Comparison of ENCODE assay signal across 8 mouse cellular contexts in the genomic region with DNA sequence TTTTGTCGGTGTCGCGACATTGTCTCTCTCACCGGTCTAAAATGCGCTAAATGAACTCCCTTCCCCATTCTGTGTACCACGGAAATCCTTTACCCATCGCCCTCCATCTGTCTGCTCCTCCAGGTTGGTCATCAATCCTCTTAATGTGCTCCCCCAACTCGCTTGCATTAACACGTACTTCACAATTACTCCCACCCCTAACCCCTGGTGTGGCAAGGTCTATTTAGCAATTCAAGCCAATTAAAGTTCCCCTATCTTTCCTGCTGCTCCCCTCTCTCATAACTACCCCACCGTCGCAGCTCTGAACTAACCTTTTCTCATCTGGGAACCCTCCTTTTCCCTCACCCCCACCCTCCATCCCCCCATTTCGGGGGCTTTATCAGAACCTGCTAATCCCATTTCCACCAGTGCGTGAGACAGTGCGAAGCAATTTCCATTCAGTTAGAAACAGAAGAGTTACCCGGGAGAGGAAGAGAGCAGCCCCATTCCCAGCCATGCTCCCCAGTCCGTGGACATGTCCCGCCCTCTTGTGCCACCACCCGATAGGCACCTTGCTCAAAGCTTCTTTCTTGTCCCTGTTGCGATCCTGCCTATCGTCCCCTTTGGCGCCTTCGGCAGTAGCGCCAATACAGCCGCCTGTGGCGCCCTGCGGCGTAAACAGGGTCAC. TPM values are rescaled to one million over a fixed set of nuclear protein-coding genes. Genes with fewer than 3 reads are reported as not detected.
A peak's percentile ranks its signal among the peaks of the same experiment; 100 is the strongest.
DNase-seq lines count a peak whose midpoint lies in the region; ATAC-seq and TF ChIP-seq lines count a peak whose summit lies in the region.

No protein-coding gene starts in this region.

- no peak for TF ChIP-seq CTCF in kidney, adult 2 months (conservative IDR thresholded peaks at IDR 0.05; ENCODE audit: insufficient read depth, insufficient read length, low read depth, low read length)
- no peak for TF ChIP-seq CTCF in bone marrow macrophage, adult 2 months (IDR thresholded peaks at IDR 0.05; ENCODE audit: low read depth, low read length)

- H3K36me3 ChIP-seq in kidney, adult 2 months (ENCODE audit: control insufficient read depth, insufficient read depth, low read length): no peaks in the 10 kb centered on the region
- peaks cover 10% of the 10 kb centered on the region; the same call in 1 of the 2 replicates for H3K36me3 ChIP-seq in hindbrain, embryonic 10.5 days

- no peaks in the 10 kb centered on the region for H3K27me3 ChIP-seq in kidney, adult 2 months (replicated peaks; ENCODE audit: control insufficient read depth, insufficient read depth, low read length)
- no peaks in the 10 kb centered on the region for H3K27me3 ChIP-seq in hindbrain, embryonic 10.5 days (ENCODE audit: insufficient read depth, poor library complexity, severe bottlenecking)

- no peak for DNase-seq in kidney, adult 2 months
- no peak for DNase-seq in kidney, adult 8-10 months
- DNase-seq in hindbrain, embryonic 10.5 days (ENCODE audit: low spot score): peak; percentile 4
- DNase-seq in adipocyte (ENCODE audit: low spot score): no peak
- DNase-seq in adrenal gland, adult 8-10 months: no peak
- no peak for DNase-seq in left cerebral cortex, adult 8-10 months (ENCODE audit: low spot score in 2 of 2)

- WGBS in kidney, adult 2 months: 0% methylated on average over 27 of the region's 27 CpGs
- 14% methylated on average over 27 of the region's 27 CpGs for WGBS in hindbrain, embryonic 10.5 days

- H3K27ac ChIP-seq in kidney, adult 2 months (ENCODE audit: insufficient read depth, low read depth, low read length): peak overlapping the region; percentile 76
- H3K27ac ChIP-seq in bone marrow macrophage, adult 2 months (ENCODE audit: insufficient read depth, low read depth, low read length): peak overlapping the region; percentile 76
- peak overlapping the region; percentile 89 for H3K27ac ChIP-seq in hindbrain, embryonic 10.5 days

- H3K9me3 ChIP-seq in hindbrain, embryonic 10.5 days: no peaks in the 10 kb centered on the region

- peak overlapping the region; percentile 93 for H3K4me3 ChIP-seq in kidney, adult 2 months (ENCODE audit: insufficient read depth, low read depth, low read length)
- H3K4me3 ChIP-seq in bone marrow macrophage, adult 2 months (ENCODE audit: insufficient read depth, low read length): peak overlapping the region; percentile 83
- peak overlapping the region; percentile 61 for H3K4me3 ChIP-seq in hindbrain, embryonic 10.5 days

- H3K4me1 ChIP-seq in kidney, adult 2 months (ENCODE audit: control insufficient read depth, insufficient read depth, low read length): no peaks in the 10 kb centered on the region
- peaks cover 7% of the 10 kb centered on the region; the same call in 1 of the 2 replicates for H3K4me1 ChIP-seq in bone marrow macrophage, adult 2 months (ENCODE audit: control insufficient read depth, insufficient read depth, low read length)
- H3K4me1 ChIP-seq in hindbrain, embryonic 10.5 days (replicated peaks): peaks cover 4% of the 10 kb centered on the region; the same call in 1 of the 2 replicates

- TF ChIP-seq POLR2A in kidney, adult 2 months (IDR thresholded peaks at IDR 0.05; ENCODE audit: low read depth, low read length): no peak
- no peak for TF ChIP-seq POLR2A in bone marrow macrophage, adult 2 months (IDR thresholded peaks at IDR 0.05; ENCODE audit: borderline replicate concordance, low read depth, low read length)

- ATAC-seq in megakaryocyte-erythroid progenitor cell, adult 5-6 weeks (replicated peaks; ENCODE audit: low FRiP score, low TSS enrichment, poor library complexity, severe bottlenecking): peak; percentile 91

RNA-seq across cellular contexts. Expression of a gene that starts 0.5 kb away (rescaled TPM):
- 2.9 and 4.5 TPM in 2 replicates for polyA plus RNA-seq in kidney, adult 2 months (2012; rRNA removed)
- polyA plus RNA-seq in bone marrow macrophage, adult 2 months (2012; ENCODE audit: insufficient read depth, insufficient read length, missing spikeins): 27.6 and 35.0 TPM in 2 replicates
- polyA plus RNA-seq in hindbrain, embryonic 10.5 days (2016; fragmentation: Nextera tagmentation; extraction: Ambion mirVana): 13.0 and 18.5 TPM in 2 replicates
- 43.4 and 80.8 TPM in 2 replicates for total RNA-seq in megakaryocyte-erythroid progenitor cell, adult 5-6 weeks (2014; fragmentation: Nextera tagmentation)
- total RNA-seq in megakaryocyte-erythroid progenitor cell, adult 5-6 weeks (2017): 87.5 and 105 TPM in 2 replicates
- total RNA-seq in adrenal gland, adult 8-10 months (2022): 10 to 100 TPM; 14.7 to 27.6 (median 19.3) TPM
- total RNA-seq in left cerebral cortex, adult 8-10 months (2022): 10 to 100 TPM; 18.1 to 20.1 (median 19.6) TPM

RNA-seq across cellular contexts. Expression of a gene that starts 16.9 kb away (rescaled TPM):
- polyA plus RNA-seq in kidney, adult 2 months (2012; rRNA removed): 2.0 and 2.5 TPM in 2 replicates
- 14.4 and 19.5 TPM in 2 replicates for polyA plus RNA-seq in bone marrow macrophage, adult 2 months (2012; ENCODE audit: insufficient read depth, insufficient read length, missing spikeins)
- polyA plus RNA-seq in hindbrain, embryonic 10.5 days (2016; fragmentation: Nextera tagmentation; extraction: Ambion mirVana): 15.6 and 19.4 TPM in 2 replicates
- total RNA-seq in megakaryocyte-erythroid progenitor cell, adult 5-6 weeks (2014; fragmentation: Nextera tagmentation): 20.1 and 22.4 TPM in 2 replicates
- total RNA-seq in megakaryocyte-erythroid progenitor cell, adult 5-6 weeks (2017): 45.9 and 70.9 TPM in 2 replicates
- total RNA-seq in adrenal gland, adult 8-10 months (2022): 10 to 100 TPM; 13.3 to 19.1 (median 18.7) TPM
- 10 to 100 TPM; 12.1 to 14.0 (median 12.6) TPM for total RNA-seq in left cerebral cortex, adult 8-10 months (2022)

RNA-seq across cellular contexts. Expression of a gene that starts 24.5 kb away (rescaled TPM):
- polyA plus RNA-seq in kidney, adult 2 months (2012; rRNA removed): 69.4 and 115 TPM in 2 replicates
- 1,242 and 1,471 TPM in 2 replicates for polyA plus RNA-seq in bone marrow macrophage, adult 2 months (2012; ENCODE audit: insufficient read depth, insufficient read length, missing spikeins)
- polyA plus RNA-seq in hindbrain, embryonic 10.5 days (2016; fragmentation: Nextera tagmentation; extraction: Ambion mirVana): 405 and 454 TPM in 2 replicates
- 2,164 and 2,516 TPM in 2 replicates for total RNA-seq in megakaryocyte-erythroid progenitor cell, adult 5-6 weeks (2014; fragmentation: Nextera tagmentation)
- total RNA-seq in megakaryocyte-erythroid progenitor cell, adult 5-6 weeks (2017): 4,522 and 6,227 TPM in 2 replicates
- 100 to 1,000 TPM; 509 to 573 (median 523) TPM for total RNA-seq in adrenal gland, adult 8-10 months (2022)
- total RNA-seq in left cerebral cortex, adult 8-10 months (2022): 100 to 1,000 TPM; 240 to 296 (median 268) TPM

RNA-seq across cellular contexts. Expression of a gene that starts 59.0 kb away (rescaled TPM):
- not detected in 2 replicates for polyA plus RNA-seq in kidney, adult 2 months (2012; rRNA removed)
- not detected in 2 replicates for polyA plus RNA-seq in bone marrow macrophage, adult 2 months (2012; ENCODE audit: insufficient read depth, insufficient read length, missing spikeins)
- polyA plus RNA-seq in hindbrain, embryonic 10.5 days (2016; fragmentation: Nextera tagmentation; extraction: Ambion mirVana): 0.17 and 0.35 TPM in 2 replicates
- total RNA-seq in megakaryocyte-erythroid progenitor cell, adult 5-6 weeks (2014; fragmentation: Nextera tagmentation): not detected in 2 replicates
- not detected in 2 replicates for total RNA-seq in megakaryocyte-erythroid progenitor cell, adult 5-6 weeks (2017)
- not detected for total RNA-seq in adrenal gland, adult 8-10 months (2022)
- under 1 TPM in 1 of 4 experiments, not detected in 3; 0.20 TPM for total RNA-seq in left cerebral cortex, adult 8-10 months (2022)
